Mouse (Mus musculus): ENCODE data around the gene Rho.
A peak's percentile ranks its signal among the peaks of the same experiment; 100 is the strongest.

Gene Rho

DNA sequence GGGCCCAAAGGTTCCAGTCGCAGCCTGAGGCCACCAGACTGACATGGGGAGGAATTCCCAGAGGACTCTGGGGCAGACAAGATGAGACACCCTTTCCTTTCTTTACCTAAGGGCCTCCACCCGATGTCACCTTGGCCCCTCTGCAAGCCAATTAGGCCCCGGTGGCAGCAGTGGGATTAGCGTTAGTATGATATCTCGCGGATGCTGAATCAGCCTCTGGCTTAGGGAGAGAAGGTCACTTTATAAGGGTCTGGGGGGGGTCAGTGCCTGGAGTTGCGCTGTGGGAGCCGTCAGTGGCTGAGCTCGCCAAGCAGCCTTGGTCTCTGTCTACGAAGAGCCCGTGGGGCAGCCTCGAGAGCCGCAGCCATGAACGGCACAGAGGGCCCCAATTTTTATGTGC, at the start of gene Rho:
Rho (plus strand) TSS at position 110 of the 400 bp plus-strand sequence.
- no peak for DNase-seq (ENCODE audit: low spot score in 2 of 2)

DNA sequence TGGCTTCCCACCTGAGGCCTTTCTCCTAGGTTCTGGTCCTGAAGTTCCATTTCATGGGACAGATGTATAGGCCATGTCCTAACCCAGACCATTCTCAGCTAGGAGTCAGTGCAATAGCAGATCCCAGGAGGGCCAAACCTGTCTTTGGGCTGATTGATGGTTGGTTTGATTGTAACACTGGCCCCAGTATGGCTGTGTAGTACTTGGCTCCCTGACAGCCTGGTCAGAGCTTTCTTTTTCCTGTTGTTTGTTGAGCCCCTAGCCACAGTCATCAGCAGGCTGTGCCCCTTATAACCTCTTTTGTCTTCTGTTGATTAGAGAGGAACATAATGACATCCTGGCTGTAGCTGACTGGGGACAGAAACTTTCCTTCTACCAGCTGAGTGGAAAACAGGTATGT, 47.5 kb upstream of the Rho start:
- no peak for DNase-seq (ENCODE audit: low spot score in 2 of 2)

DNA sequence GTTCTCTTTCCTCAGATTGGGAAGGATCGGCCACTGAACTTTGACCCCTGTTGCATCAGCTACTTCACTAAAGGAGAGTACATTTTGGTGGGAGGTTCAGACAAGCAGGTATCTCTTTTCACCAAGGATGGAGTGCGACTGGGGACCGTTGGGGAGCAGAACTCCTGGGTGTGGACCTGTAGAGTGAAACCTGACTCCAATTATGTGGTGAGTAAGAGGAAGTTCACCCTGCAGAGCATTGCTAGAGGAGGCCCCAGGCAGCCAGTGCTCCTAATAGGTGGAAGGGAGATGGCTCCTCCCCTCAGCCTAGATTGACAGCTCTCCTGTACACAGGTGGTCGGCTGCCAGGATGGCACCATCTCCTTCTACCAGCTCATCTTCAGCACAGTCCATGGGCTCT, 44.7 kb upstream of the Rho start:
- DNase-seq (ENCODE audit: low spot score in 2 of 2): no peak

DNA sequence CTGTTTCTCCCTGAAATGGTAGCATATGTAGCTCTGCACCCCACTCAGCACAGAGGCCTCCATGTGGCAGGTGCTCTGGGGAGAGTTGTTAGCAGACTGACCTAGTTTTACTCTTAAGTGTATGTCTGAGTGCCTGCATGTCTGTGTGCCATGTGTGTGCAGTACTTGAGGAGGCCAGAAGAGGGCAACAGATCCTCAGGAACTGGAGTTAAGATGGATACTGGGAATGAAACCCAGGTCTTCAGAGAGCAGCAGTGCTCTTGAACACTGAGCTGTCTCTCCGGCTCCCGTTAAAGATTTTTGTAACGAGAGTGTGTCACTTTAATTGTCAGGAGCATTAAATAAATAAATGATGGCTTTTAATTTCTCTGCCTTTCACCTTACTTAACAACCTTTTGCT, 43.3 kb upstream of the Rho start:
- DNase-seq (ENCODE audit: low spot score in 2 of 2): peak in 1 of 2 experiments; percentile 50

DNA sequence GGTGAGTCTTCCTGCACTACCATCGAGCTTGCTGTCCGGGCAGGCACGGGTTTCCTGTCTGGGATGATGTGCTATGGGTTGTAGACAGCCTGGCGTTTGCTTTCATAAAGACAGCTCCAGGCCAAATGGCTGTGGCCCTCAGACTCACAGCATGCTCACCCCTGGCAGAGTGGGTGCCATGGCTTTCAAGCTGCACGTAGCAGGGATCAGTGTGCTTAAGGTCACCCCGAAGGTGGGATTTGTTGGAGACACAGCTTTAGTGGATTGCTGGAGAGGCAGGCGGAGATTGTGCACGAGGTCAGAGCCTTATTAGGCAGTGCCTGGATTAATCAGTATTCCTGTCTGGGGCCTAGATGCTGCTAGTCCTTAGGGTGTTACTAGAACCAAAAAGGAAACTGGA, 40.9 kb upstream of the Rho start:
- DNase-seq (ENCODE audit: low spot score in 2 of 2): peak in 1 of 2 experiments; percentile 42

DNA sequence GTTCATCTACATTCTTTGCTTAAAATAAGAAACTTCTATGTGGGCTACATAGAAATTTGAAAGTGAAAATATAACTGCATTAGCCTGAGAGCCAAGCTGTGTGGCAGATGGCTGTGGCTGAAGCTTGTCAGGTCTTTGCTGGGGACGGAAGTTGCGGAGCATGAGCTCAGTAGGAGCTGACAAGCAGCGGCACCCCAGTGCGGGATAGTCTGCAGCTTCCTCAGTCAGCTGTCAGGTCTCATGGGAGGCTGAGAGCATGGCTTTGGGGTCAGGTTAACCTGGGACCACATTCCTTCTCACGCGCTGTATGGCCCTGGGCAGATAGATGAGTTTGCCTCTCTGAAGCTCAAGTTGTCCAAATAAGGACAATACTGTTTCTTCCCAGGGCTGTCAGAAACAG, 40.5 kb upstream of the Rho start:
- DNase-seq (ENCODE audit: low spot score in 2 of 2): peak; percentile 75 to 88

DNA sequence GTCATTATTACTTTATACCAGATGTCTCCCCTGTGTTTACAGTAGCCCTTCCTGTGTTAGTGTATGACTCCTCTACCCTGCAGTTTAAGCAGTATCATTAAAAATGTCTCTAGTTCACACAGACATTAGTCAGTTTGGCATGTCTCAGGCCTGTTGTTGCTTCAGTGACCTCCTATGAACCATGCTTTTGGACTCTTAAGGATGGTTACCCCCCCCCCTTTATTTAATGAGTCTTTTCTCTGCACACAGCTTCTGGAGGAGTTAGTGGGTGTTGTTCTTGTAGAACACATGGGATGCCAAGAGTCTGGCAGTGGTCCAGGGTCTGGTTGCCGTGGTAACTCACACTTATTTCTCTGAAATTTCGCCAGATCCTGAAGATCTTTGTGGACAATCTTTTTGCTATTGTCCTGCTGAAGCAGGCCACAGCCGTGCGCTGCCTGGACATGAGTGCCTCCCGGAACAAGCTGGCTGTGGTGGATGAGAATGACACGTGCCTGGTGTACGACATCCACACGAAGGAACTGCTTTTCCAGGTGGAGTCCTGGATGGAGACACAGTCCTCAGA, 40.0 kb upstream of the Rho start:
- DNase-seq (ENCODE audit: low spot score in 2 of 2): peak; percentile 93 to 94

DNA sequence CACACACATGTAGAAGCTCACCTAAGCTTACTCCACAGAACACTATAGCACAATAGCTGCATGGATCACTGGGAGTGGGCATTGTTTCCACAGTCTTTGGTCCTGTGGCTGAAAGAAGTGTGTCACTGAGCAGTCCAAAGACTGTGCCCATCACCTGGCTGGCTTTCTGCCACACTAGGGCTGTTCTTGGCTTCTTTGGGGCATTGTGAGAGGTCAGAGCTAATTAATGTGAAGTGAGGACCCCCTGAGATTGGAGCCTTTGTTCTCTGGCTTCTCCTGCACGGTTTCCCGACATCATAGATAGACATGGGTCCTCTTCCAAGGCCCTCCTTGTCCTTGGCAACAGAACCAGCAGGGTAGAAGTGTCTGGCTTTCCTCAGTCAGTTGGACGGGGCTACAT, 39.2 kb upstream of the Rho start:
- no peak for DNase-seq (ENCODE audit: low spot score in 2 of 2)

DNA sequence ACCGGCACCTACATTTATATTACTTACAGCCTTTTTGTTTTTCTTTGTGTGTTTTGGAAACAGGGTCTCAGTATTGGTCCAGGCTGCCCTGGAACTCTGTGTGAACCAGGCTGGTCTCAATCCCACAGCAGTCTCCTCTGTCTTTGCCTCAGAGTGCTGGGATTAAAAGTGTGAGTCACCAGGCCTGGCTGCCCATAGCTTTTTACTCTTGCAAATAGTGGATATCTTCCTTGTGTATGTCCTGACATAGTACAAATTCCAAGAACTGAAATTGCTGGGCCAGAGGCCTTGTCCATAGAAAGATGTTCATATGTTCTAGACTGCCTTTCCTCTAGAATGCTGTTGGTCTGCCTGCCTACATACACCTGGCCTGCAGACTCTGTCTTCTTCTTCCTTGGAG, 35.2 kb upstream of the Rho start:
- DNase-seq (ENCODE audit: low spot score in 2 of 2): no peak

DNA sequence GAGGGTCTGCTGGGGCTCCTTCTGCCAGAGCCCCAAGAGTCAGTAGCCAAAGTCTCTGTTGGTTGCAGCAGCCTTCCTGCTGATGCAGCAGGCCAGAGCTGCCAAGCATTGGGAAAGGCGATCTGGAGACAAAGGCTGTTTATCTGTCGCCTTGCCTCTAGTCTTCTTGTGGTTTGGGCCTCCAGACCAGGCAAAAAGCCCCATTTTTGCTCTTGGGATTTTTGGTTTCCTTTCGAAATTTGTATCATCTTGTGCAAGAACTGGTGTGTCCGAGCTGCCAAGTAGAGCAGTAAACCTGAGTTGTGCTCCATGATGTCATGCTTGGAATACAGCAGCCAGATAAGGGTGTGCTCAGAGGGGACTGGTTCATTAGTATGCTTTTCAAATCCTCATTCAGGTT, 34.4 kb upstream of the Rho start:
- no peak for DNase-seq (ENCODE audit: low spot score in 2 of 2)

DNA sequence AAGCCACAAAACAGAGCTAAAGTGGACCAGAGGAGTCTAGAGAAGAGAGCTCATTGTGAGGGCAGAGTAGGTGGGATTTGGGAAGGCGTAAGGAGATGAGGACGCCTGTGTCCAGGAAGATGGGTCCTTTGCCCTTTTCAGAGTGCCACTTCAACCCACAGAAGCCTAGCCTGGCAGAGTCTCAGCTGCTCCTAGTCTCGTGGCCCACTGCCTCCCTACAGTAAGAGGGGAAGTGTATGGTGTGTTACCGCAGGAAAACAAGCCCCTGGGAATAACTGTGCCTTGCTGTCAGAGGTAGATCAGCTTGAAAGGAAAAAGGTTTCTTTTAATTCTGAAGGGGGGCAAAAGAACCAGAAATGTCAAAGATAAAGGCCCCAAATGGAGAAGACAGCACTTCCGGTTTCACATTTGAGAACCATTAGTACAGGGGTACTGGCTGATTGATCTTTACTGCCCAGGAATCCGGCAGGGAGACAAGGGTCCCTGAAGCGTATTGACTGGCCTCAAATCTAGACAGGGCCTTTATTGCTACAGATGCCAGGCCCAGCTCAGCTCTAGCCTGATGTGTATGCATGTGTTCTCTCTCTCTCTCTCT, 33.5 kb upstream of the Rho start:
- no peak for DNase-seq (ENCODE audit: low spot score in 2 of 2)

DNA sequence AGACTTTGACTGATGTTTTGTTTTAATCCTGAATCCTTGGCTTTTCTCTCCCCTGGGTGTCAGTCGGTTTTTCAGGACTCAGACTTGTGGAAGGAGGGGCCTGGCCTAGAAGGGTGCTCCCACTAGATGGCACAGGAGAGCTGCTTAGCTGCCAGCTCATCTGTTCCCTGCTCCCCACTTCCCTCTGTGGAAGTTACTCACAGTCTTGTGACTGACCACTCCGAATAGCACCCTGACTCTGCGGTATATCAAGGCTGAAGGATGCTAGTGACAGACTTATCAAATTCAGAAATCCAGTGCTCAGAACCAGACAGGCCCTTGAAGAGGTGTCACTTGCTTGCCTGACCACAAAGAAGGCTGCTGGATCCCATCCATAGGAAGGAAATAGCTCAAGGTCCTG, 30.5 kb upstream of the Rho start:
- peak; percentile 88 for DNase-seq (ENCODE audit: low spot score in 2 of 2)

DNA sequence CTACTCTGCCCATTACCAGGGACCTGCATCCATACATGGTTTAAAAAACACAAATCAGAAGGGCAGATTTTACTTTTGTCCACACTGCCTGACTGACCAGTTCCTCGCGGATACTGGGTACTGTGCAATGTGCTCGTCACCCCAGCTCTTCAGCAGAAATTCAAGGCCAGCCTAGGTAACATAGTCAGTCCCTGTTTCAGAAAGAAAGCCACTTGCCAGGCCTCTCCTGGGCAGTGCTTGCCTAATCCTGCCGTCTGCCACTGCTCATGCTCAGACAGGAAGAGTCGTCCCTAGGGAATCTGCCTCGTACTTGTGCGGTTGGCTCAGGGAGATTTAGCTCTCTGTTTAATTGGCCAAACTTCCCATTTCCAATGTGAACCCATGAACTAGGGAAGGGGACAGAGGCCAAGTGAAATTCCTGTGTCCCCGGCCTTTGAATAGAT, 30.0 kb upstream of the Rho start:
- no peak for DNase-seq (ENCODE audit: low spot score in 2 of 2)

DNA sequence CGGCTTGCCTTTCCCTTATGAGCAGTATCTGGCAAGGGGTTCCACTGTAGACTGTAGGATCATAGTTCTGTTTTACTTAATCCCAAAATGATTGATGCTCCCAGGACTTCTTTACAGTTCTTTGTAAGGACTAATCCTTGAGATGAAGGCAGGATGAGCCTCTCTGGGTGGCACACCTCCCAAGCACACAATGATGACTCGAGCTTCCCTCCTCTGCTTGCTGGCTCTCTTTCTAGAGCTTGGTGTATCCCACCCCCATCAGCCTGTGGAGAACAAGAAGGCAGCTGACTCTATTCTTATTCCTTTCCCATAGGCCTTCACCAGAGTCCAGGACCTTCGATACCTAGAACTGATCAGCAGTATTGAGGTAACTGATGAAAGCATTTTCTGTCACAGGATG, 29.0 kb upstream of the Rho start:
- DNase-seq (ENCODE audit: low spot score in 2 of 2): no peak

DNA sequence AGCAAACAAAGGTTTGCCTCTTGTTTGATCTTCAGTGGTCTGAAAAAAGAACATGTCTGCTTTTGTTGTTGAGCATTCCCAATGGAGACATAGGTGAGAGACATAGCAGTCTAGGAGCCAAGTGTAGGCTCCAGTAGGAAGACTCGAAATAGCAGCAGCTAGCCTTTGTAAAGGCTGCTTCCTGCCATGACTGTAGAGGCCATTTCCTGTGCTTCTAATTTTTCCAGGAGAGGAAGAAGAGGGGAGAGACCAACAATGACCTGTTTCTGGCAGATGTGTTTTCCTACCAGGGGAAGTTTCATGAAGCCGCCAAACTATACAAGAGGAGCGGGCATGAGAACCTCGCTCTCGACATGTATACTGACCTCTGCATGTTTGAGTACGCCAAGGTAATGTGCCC, 26.0 kb upstream of the Rho start:
- DNase-seq (ENCODE audit: low spot score in 2 of 2): no peak

DNA sequence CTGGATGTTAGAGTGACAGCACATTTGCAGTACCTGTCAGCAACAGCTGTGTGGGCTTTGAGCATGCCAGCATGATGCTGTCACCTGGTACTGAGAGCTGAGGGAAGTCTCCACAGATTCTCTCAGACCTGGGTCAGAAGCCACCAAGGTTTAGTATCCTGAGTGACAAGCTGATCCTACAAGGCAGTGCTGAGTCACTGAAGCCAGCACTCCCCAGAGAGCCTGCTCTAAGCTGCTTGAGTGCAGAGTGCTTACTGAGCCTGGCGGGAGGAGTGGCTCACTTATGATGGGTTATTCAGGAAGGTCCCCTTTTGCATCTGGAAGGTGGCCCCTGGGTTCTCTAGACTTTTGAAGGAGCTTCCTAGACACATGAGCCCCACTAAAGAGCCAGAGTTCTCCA, 25.1 kb upstream of the Rho start:
- DNase-seq (ENCODE audit: low spot score in 2 of 2): no peak

DNA sequence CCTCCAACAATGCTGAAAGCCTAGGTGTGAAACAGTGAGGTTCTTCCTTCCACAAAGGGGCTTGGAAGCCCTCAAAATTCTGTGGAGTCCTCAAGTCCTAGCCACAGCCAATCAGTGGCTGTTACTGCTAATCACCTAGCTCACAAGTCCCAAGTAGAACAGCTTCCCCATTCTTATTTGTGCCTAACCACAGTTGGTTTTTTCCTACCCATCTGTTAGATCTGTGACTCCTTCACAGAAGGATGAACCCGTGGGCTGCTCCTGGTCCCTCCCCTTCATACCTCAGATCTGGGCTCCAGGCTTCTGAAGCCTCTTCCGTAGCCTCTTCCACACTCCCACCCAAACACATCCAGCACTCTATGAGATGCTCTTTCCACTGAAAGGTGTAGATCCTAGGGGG, 24.7 kb upstream of the Rho start:
- no peak for DNase-seq (ENCODE audit: low spot score in 2 of 2)

DNA sequence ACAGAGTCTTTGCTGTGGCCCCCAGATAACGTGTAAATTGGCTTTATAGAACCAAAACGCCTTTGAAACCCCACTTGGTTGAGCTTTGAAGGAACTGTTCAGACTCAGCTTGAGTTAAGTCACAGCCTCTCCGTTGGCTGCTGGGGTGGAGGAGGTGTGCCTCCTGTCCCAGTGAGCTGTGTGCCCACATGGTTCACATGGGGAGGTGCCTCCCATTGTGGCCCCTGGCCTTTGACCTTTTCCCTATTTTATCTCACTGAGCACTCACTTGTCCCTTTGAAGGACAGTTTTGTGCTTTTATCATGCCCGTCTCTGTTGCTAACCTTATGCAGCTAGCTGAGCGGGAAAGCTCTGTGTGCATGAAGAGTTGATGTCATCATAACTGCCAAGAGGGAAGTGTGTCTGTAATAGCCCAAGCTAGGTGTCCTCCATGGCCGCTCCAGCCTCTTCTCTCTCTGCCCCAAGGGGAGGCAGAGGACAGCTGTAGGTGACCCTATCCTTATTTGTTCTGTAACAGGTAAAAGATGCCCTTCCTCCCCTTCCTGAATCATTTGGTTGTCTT, 23.0 kb upstream of the Rho start:
- DNase-seq (ENCODE audit: low spot score in 2 of 2): no peak

DNA sequence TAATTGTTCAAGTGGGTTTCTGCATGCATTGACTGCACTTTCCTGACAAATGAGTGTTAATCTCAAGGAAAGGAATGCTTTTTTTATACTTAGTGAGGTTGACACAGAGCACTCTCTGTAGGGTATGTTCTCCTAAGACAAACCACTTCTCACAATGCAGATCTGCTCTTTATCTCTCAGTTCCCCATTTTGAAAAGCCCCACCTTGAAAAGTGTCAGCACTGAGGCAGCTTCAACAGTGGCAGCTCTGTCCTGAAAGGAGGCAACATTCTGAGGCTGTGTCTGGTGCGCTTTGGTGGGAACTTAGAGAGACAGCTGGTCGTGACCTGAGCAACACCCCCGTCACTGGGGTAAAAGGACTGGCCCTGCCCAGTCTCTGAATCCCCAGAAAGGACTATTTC, 22.5 kb upstream of the Rho start:
- no peak for DNase-seq (ENCODE audit: low spot score in 2 of 2)

DNA sequence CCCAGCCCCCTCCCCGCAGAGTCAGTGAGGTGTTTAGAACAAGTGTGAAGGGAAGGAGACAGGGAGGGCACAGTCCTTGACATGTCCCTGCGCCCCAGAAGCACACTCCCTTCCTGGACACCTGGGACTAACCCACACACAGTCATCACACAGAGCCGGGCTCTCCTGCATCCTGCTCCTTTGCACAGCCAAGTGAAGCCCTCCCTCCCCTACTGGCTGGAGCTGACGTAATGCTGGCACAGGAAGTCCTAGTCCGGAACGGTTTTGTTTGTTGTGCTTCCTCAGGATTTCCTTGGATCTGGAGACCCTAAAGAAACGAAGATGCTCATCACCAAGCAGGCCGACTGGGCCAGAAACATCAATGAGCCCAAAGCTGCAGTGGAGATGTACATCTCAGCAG, 21.6 kb upstream of the Rho start:
- DNase-seq (ENCODE audit: low spot score in 2 of 2): no peak

DNA sequence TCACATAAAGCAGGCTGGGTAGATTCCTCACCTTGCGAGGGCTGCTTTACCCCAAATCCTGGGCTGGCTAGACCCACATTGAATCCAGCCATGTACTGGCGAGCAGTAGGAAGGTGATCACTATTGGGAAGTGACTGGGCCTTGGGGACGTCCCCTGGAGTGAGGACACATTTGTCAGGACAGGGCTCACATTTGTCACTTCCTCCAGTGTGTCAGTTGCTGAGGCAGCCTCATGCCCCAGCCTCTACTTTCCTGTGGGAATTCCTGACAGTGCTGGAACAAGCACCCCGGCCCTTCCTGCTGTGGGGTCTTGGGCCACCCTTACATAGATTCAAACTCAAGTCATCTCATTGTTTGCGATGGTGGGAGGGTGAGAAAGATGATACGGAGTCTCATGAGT, 19.8 kb upstream of the Rho start:
- DNase-seq (ENCODE audit: low spot score in 2 of 2): no peak

DNA sequence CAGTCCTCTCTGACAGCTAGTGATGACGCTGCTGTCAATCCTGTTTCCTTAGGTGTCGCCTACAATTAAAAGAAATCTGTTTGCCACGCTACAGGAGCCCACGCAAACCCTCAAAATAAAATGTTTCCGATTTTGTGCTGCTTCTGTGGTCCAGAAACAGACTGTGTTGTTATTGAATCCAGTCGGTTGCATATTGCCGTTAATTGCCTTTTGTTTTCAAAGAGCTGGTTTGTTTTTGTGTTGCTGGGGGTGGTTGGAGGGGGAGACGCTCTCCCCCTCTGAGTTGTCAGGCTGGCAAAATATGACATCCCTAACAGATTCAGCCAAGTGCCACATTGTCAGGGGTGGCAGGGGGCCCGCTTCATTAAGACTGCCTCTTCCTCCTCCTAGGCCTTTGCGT, 18.1 kb upstream of the Rho start:
- peak in 1 of 2 experiments; percentile 72 for DNase-seq (ENCODE audit: low spot score in 2 of 2)

DNA sequence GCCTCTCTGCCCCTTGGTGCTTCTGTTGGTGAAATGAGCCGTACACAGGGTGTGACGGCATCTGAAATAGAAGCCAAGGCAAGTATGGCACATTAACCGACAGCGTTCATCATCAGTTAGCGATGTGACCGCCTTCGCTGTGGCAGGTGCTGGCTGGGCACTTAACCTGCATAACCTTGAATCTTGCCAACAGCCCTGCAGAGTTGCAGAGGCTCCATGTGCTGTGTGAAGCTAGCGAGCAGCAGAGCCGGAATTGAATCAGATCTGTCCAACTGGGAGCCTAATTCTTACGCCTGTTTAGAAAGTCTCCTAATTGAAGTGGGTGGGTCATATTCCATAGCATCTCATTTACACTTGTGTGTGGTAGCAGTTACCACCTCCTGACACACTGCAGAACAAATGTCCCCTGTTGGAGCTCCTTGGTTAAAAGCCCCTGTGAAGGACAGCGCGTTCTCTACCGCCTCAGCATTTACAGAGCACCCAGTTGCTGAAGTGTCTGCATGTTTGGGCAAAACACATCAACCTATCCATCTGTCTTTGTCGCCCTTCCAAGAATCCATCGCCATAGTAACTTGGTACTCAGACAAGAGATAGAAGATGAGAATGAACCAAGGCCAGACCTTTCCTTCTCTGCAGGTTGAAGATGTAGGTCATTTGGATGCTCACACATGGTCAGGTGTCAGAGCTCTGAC, 16.9 kb upstream of the Rho start:
- peak; percentile 65 to 80 for DNase-seq (ENCODE audit: low spot score in 2 of 2)
